Mouse (Mus musculus) spleen, adult 2 months (tissue): ENCODE data around the gene Hist1h3f. TPM values are rescaled to one million over a fixed set of nuclear protein-coding genes. Genes with fewer than 3 reads are reported as not detected.
"Not testable (repeated sequence)": the region's sequence is repeated elsewhere in the genome, so short reads cannot be mapped to it uniquely, and the experiment has no call there.

Experiments used
- DNase-seq, 2 experiments: peaks; one replicate each; pipeline versions ENCODE4 v3.0.0 to v3.0.0-alpha.2; 2012 to 2021; ENCODE audit warnings: low spot score in 2 of 2, low read depth in 1 of 2
- H3K27ac ChIP-seq: fragments of 200-500 bp; 2 replicates; pipeline ENCODE4 v1.5.1; 2012; ENCODE audit warnings: low read length, inconsistent platforms; ENCODE audit not compliant: insufficient read depth
- H3K27me3 ChIP-seq: fragments of 200-500 bp; 2 replicates; pipeline ENCODE4 v1.6.1; 2012; ENCODE audit warnings: mild to moderate bottlenecking, moderate library complexity, low read length, inconsistent platforms; ENCODE audit not compliant: control insufficient read depth, insufficient read depth
- H3K36me3 ChIP-seq: fragments of 200-500 bp; 2 replicates; pipeline ENCODE4 v1.6.1; 2012; ENCODE audit warnings: mild to moderate bottlenecking, low read length, inconsistent platforms; ENCODE audit not compliant: control insufficient read depth, insufficient read depth
- H3K4me1 ChIP-seq: fragments of 200-500 bp; 2 replicates; pipeline ENCODE4 v1.6.1; 2011; ENCODE audit warnings: inconsistent platforms; ENCODE audit not compliant: control insufficient read depth, insufficient read depth, insufficient read length
- H3K4me3 ChIP-seq: fragments of 200-500 bp; 2 replicates; pipeline ENCODE4 v1.5.1; 2011; ENCODE audit warnings: mild to moderate bottlenecking, inconsistent platforms; ENCODE audit not compliant: insufficient read depth, insufficient read length; ENCODE audit errors: extremely low read depth
- CTCF ChIP-seq: fragments of 200-500 bp; IDR thresholded peaks from 2 replicates; pipeline ENCODE4 v1.5.1; 2011; ENCODE audit warnings: mild to moderate bottlenecking, inconsistent platforms; ENCODE audit not compliant: insufficient read depth, insufficient read length, insufficient replicate concordance; ENCODE audit errors: extremely low read depth
- POLR2A ChIP-seq: fragments of 200-500 bp; IDR thresholded peaks from 2 replicates; pipeline ENCODE4 v1.6.1; 2011; ENCODE audit warnings: low read depth, low read length, inconsistent platforms
- WGBS: fragments of 180-500 bp; shearing (Covaris S2); methylation state at CpG from one replicate; pipeline ENCODE4 v1.1.7; 2018; 5-methylcytosine and 5-hydroxymethylcytosine counted together
- polyA plus RNA-seq: library from polyadenylated mRNA; depleted of rRNA; stranded (reverse); fragments of >200 nt; gene quantifications from 2 replicates; pipeline ENCODE4 v1.2.3, GENCODE M21; 2012; rRNA removed

Gene Hist1h3f
- polyA plus RNA-seq, 1 experiment, result 10.2 TPM

DNA sequence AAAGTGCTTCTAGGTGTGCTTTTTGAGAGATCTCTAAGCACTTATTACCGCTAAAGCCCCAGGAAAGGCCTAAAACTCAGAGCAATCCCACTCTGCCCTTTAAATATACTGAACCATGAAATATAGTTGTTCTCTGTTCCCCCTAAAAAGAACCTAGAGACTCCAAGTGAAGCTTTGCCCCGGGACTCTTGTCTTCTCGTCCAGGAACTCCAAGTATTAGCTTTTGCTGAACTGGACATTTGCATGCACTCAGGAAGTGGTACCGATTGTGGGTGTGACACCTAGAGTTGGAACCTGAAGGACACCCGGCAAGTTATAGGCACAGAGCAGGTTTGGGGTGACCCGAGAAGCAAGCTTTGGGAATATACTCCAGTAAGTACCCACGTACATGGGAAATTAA is 47.4 kb downstream of the Hist1h3f start:
- no peak for DNase-seq
- H3K27ac ChIP-seq, result no peak overlapping the region
- H3K36me3 ChIP-seq, result no peaks in the 10 kb centered on the region
- no peak overlapping the region for H3K4me3 ChIP-seq
- no peaks in the 10 kb centered on the region for H3K27me3 ChIP-seq
- TF ChIP-seq POLR2A, result no peak
- no peak for TF ChIP-seq CTCF
- 83% methylated on average over 7 of the region's 7 CpGs for WGBS
- H3K4me1 ChIP-seq, result 0 out of 2 replicates have a peak, but pooled peaks cover 2% of the 10 kb centered on the region

DNA sequence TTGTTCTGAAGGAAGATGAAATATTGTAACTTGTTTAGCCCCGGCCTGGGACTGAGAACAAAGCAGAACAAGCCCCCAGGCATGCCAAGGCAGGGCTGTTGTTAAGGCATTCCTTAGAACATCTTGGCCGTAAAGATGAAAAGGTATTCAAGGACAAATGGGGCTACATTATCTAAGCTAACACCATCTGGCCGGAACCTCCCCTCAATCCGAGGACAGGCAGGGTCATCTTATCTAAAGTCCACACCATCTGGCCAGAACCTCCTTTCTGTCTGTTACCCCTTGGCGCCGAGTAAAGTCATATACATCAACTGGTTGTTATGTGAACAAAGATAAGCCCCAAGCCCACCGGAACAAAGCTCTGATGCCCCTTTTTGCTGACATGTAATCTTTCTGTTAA is 48.0 kb downstream of the Hist1h3f start:
- H3K4me3 ChIP-seq, H3K36me3 ChIP-seq, H3K27ac ChIP-seq, H3K27me3 ChIP-seq, H3K4me1 ChIP-seq, DNase-seq: not testable (repeated sequence)
- WGBS, result 90% methylated on average over 7 of the region's 7 CpGs

DNA sequence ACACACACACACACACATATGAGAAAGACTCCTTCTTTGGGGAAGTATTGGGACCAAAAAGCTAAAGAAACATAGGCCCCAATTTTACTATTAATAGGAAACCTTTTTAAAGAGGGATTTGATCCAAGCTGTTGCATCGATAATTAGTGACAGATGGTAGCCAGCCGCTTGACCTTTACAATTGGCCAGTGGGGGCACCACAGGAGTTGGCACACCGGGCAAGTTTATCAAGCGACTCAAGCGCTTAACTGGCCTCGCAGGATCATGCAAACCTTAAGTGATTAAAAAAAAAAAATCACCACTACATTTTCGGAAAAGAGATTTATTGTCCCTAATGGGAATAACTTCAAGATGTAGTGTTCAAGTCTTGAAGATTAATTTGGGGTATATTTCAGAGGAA is 48.8 kb downstream of the Hist1h3f start:
- Histone ChIP-seq H3K4me1 (0 out of 2 replicates have a peak, but pooled peaks cover 2% of the 10 kb centered on the region), H3K4me3 (no peak overlapping the region), H3K27ac (no peak overlapping the region; the same call in 1 of the 2 replicates), H3K36me3 (no peaks in the 10 kb centered on the region), H3K27me3 (no peaks in the 10 kb centered on the region)
- no peak for DNase-seq
- TF ChIP-seq CTCF (no peak), POLR2A (no peak)
- WGBS, result 66% methylated on average over 7 of the region's 7 CpGs

DNA sequence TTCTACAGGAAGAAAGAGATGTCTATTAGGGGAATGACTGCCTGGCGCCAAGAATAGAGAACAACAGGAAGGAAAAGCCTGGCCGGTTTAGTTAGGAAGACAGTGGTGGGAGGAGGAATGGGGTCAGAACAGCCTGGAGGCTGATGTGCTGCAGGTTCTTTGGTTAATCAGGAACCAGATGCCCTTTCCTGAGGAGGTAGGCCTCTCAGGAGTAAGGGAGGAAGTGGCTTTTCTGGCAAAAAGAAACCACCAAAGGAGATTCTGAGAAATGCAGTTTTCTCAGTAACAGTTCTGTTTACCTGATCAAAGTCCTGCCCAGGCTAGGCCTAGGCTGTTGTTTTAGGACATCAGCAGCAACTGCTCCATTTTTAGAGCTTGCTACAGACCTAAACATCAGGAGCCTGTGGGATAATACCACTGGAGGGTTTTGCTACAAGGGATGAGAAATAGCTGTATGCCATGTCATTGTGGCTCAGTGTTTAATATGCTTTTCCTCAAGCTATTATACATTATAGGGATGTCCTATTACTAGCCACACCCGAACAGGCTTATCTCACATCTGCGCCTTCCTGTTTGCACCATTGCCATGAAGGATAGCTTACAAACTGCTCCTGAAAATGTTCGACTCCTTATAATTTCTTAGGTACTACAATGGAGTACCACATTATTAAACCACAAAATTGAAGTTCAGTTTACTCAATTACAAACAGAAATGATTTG is 49.4 kb downstream of the Hist1h3f start:
- no peak for DNase-seq
- no peak overlapping the region; the same call in 1 of the 2 replicates for H3K27ac ChIP-seq
- 0 out of 2 replicates have a peak, but pooled peaks cover 2% of the 10 kb centered on the region for H3K4me1 ChIP-seq
- 23% methylated on average over 5 of the region's 5 CpGs for WGBS
- H3K27me3 ChIP-seq, result no peaks in the 10 kb centered on the region
- H3K36me3 ChIP-seq, result no peaks in the 10 kb centered on the region
- TF ChIP-seq POLR2A (no peak), CTCF (no peak)
- H3K4me3 ChIP-seq, result no peak overlapping the region

Other genes with a start within 250 kb of the Hist1h3f start
- 0.70 and 0.90 TPM in 2 replicates for gene Zfp322a, start 174.8 kb upstream of the Hist1h3f start, polyA plus RNA-seq
- gene Abt1, start 120.2 kb upstream of the Hist1h3f start, polyA plus RNA-seq, result 1.8 TPM in 2 replicates
- 0.19 and 0.56 TPM in 2 replicates for gene Btn1a1, start 78.2 kb upstream of the Hist1h3f start, polyA plus RNA-seq
- gene Btn2a2, start 55.2 kb upstream of the Hist1h3f start, polyA plus RNA-seq, result 0.04 TPM in 1 of 2 replicates, not detected in the other
- gene Hist1h4h, start 13.0 kb upstream of the Hist1h3f start, polyA plus RNA-seq, result 26.5 and 53.6 TPM in 2 replicates
- 733 and 772 TPM in 2 replicates for gene Hist1h2af, start 10.1 kb upstream of the Hist1h3f start, polyA plus RNA-seq
- gene Hist1h3g, start 8.6 kb upstream of the Hist1h3f start, polyA plus RNA-seq, result 34.4 and 52.1 TPM in 2 replicates
- 4.9 and 8.4 TPM in 2 replicates for gene Hist1h2bh, start 660 bp upstream of the Hist1h3f start, polyA plus RNA-seq
- gene Hist1h4f, start 7.6 kb downstream of the Hist1h3f start, polyA plus RNA-seq, result 24.8 and 33.8 TPM in 2 replicates
- gene Hist1h1d, start 9.2 kb downstream of the Hist1h3f start, polyA plus RNA-seq, result 0.30 and 0.39 TPM in 2 replicates
- 36.8 and 50.5 TPM in 2 replicates for gene Hist1h3e, start 18.3 kb downstream of the Hist1h3f start, polyA plus RNA-seq
- 15.5 and 23.4 TPM in 2 replicates for gene Hist1h2ae, start 27.2 kb downstream of the Hist1h3f start, polyA plus RNA-seq
- gene Hist1h2bg, start 27.3 kb downstream of the Hist1h3f start, polyA plus RNA-seq, result 57.5 and 66.9 TPM in 2 replicates
- gene Hist1h2bf, start 30.1 kb downstream of the Hist1h3f start, polyA plus RNA-seq, result 26.2 and 28.3 TPM in 2 replicates
- 12.2 and 23.2 TPM in 2 replicates for gene Hist1h2ad, start 30.3 kb downstream of the Hist1h3f start, polyA plus RNA-seq
- 20.9 and 27.9 TPM in 2 replicates for gene Hist1h3d, start 31.7 kb downstream of the Hist1h3f start, polyA plus RNA-seq
- 19.1 and 20.9 TPM in 2 replicates for gene Hist1h4d, start 37.5 kb downstream of the Hist1h3f start, polyA plus RNA-seq
- gene Hist1h2be, start 77.1 kb downstream of the Hist1h3f start, polyA plus RNA-seq, result 2.8 and 3.8 TPM in 2 replicates
- 2.9 and 3.7 TPM in 2 replicates for gene Hist1h1e, start 78.5 kb downstream of the Hist1h3f start, polyA plus RNA-seq
- 1.2 and 2.0 TPM in 2 replicates for gene Hist1h2ac, start 139.9 kb downstream of the Hist1h3f start, polyA plus RNA-seq
- gene Hist1h2bc, start 140.1 kb downstream of the Hist1h3f start, polyA plus RNA-seq, result 41.8 and 44.4 TPM in 2 replicates
- gene Hist1h1t, start 151.8 kb downstream of the Hist1h3f start, polyA plus RNA-seq, result not detected in 2 replicates
- gene Hist1h4c, start 154.4 kb downstream of the Hist1h3f start, polyA plus RNA-seq, result 20.0 and 33.6 TPM in 2 replicates
- 20.7 and 26.1 TPM in 2 replicates for gene Hfe, start 166.8 kb downstream of the Hist1h3f start, polyA plus RNA-seq
- 20.9 and 25.5 TPM in 2 replicates for gene Hist1h1c, start 194.8 kb downstream of the Hist1h3f start, polyA plus RNA-seq
- 35.9 and 50.3 TPM in 2 replicates for gene Hist1h3c, start 201.6 kb downstream of the Hist1h3f start, polyA plus RNA-seq
- gene Hist1h2bb, start 202.7 kb downstream of the Hist1h3f start, polyA plus RNA-seq, result 23.7 and 32.9 TPM in 2 replicates
- 28.4 and 40.3 TPM in 2 replicates for gene Hist1h2ab, start 207.1 kb downstream of the Hist1h3f start, polyA plus RNA-seq
- 54.9 and 68.9 TPM in 2 replicates for gene Hist1h3b, start 208.2 kb downstream of the Hist1h3f start, polyA plus RNA-seq
- 19.0 and 27.4 TPM in 2 replicates for gene Hist1h4b, start 213.0 kb downstream of the Hist1h3f start, polyA plus RNA-seq
- 16.1 and 29.5 TPM in 2 replicates for gene Hist1h4a, start 217.2 kb downstream of the Hist1h3f start, polyA plus RNA-seq
- 38.4 and 54.1 TPM in 2 replicates for gene Hist1h3a, start 218.3 kb downstream of the Hist1h3f start, polyA plus RNA-seq
- gene Hist1h1a, start 219.6 kb downstream of the Hist1h3f start, polyA plus RNA-seq, result 1.3 and 1.5 TPM in 2 replicates
- not detected in 2 replicates for gene Trim38, start 225.9 kb downstream of the Hist1h3f start, polyA plus RNA-seq